Mouse (Mus musculus) heart, adult 2 months (tissue): Measurements from ENCODE around the gene Fam84a.

Experiments used
- CTCF ChIP-seq: fragments of 200-600 bp; IDR thresholded peaks from 2 replicates; pipeline ENCODE4 v1.8.1; 2022; ENCODE audit warnings: antibody characterized with exemption, mild to moderate bottlenecking, moderate library complexity
- POLR2A ChIP-seq: fragments of 200-500 bp; IDR thresholded peaks from 2 replicates; pipeline ENCODE4 v1.6.1; 2011; ENCODE audit warnings: mild to moderate bottlenecking, low read depth, low read length, control low read depth; ENCODE audit not compliant: insufficient read depth

DNA sequence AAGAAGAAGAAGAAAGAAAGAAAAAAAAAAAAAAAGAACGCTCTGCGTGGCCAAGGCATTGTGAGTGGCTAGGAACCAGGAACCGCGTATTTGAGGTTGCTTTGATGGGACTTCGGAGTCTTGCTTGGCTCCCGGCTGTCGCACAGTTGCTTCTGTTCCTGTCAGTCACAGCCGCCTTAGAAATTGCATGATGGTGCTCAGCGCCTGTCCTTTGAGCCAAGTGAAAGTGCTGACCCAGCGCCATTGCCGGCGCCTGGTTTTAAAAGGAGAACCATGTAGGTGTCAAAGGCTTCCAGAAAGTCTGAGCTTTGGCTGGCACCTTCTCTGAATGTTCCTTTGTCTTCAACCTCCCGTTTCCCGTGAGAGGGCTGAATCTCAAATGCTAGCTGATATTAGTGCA is 572 bp upstream of the Fam84a start:
- TF ChIP-seq POLR2A: no peak
- TF ChIP-seq CTCF: no peak
